Mouse (Mus musculus): ENCODE measurements around the gene Secisbp2l. TPM values are rescaled to one million over a fixed set of nuclear protein-coding genes. Genes with fewer than 3 reads are reported as not detected.
A peak's percentile ranks its signal among the peaks of the same experiment; 100 is the strongest.

Secisbp2l gene
- polyA plus RNA-seq, 1 experiment = 12.3 TPM

DNA sequence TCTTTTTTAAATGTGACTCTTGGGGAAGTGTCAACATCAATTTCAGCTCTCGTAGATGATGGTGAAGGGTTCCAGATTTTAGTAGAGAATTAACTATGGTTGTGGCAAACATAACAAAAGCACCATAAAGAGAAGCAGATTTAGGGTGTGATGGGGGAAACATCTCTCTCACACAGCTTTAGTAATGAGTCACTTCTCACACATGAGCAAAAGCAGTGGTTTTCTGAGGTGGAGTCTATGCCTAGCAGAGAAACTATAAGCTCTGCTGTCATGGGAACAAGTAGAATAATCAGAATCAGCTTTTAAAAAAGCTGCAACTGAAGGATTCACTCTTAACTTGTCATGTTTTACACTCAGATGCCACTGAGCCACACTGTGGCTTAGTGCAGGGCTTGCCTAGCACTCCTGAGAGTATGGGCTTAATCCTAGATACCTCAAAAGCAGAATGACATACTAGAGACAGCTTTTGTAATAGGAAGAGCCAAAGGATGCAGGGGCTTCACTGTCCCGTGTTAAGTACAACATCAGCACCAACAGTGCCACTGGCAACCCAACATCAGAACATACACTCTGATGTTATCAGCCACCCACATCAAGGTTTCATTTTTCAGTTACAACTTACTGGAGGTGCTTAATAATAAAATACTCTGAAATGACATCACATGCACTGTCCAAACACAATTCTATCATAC lies 47.2 kb downstream of the Secisbp2l start:
- Histone ChIP-seq H3K27ac (ENCODE audit: insufficient read depth, low read depth, low read length) (no peak overlapping the region), H3K27me3 (ENCODE audit: control insufficient read depth, insufficient read depth, low read length) (no peaks in the 10 kb centered on the region), H3K4me1 (ENCODE audit: control insufficient read depth, insufficient read depth, insufficient read length, low read length) (no peaks in the 10 kb centered on the region), H3K36me3 (ENCODE audit: control insufficient read depth, insufficient read depth, low read length) (peaks cover 15% of the 10 kb centered on the region), H3K4me3 (ENCODE audit: low read depth, low read length) (no peak overlapping the region)
- 67% methylated on average over 2 of the region's 2 CpGs for WGBS
- TF ChIP-seq CTCF (IDR thresholded peaks at IDR 0.05; ENCODE audit: extremely low read depth, insufficient read length, insufficient replicate concordance, low read depth, low read length) (no peak), POLR2A (IDR thresholded peaks at IDR 0.05; ENCODE audit: low read depth, low read length) (no peak)

DNA sequence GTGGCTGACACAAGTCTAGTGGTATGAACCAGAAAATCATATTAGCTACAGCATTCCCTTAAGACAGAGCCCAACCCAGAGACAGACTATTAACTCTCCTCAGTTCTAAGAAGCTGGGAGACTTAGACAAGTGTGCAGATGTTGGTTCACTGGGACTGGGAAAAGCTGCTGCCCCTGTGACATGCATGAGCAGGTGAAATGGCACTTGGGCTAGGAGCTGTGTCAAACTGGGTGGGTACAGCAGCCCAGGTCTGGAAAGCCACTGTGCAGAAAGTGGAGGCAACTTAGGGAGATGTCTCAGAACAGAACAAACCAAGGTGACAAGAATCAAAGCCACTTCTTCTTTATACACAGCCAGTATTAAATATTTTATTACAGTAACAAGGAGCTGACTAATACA lies 47.9 kb downstream of the Secisbp2l start:
- 0 out of 2 replicates have a peak overlapping the region, but pooled peaks have one; percentile 15 for H3K27ac ChIP-seq (ENCODE audit: insufficient read depth, low read depth, low read length)
- no peak for TF ChIP-seq CTCF (IDR thresholded peaks at IDR 0.05; ENCODE audit: extremely low read depth, insufficient read length, insufficient replicate concordance, low read depth, low read length)
- peaks cover 9% of the 10 kb centered on the region for H3K36me3 ChIP-seq (ENCODE audit: control insufficient read depth, insufficient read depth, low read length)
- H3K27me3 ChIP-seq (ENCODE audit: control insufficient read depth, insufficient read depth, low read length) = no peaks in the 10 kb centered on the region
- H3K4me3 ChIP-seq (ENCODE audit: low read depth, low read length) = no peak overlapping the region
- no peaks in the 10 kb centered on the region for H3K4me1 ChIP-seq (ENCODE audit: control insufficient read depth, insufficient read depth, insufficient read length, low read length)

DNA sequence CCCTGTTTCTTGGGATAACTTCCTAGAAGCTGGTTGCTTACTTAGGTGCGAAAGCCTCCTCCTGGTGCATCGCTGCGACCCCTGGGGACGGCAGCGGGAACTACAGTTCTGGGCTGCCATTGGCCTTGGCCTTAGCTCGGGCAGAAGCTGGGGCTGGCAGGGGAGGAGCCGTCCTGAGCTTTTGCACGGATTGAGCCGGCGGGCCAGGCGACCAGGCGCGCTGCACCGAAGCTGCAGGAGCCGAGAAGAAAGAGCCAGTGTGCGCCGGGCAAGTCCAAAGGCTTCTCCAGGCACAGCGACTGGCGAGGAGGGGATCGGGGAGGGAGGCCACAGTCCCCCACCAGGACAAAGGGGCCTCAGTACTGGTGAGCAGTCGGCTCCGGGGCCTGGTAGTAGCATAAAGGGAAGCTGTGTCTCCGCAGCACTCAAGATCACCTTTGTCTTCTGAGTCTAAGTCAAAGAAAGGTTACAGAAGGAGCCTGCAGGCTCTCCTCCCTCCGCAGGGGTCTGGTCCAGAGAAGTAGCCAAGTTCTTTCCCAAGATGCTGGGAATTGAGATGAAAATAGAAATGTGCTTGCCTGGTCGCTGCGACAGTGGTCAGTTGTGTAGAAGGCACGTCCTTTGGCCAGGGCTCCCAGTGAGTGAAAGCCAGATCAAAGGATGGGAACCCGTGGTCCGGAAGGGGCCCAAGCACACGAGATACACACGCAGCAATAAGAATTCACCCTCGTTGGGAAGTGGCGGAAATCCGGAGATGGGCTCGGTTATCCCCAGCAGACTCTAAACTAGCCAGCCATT lies 50.7 kb downstream of the Secisbp2l start:
- H3K27ac ChIP-seq (ENCODE audit: insufficient read depth, low read depth, low read length) = no peak overlapping the region

DNA sequence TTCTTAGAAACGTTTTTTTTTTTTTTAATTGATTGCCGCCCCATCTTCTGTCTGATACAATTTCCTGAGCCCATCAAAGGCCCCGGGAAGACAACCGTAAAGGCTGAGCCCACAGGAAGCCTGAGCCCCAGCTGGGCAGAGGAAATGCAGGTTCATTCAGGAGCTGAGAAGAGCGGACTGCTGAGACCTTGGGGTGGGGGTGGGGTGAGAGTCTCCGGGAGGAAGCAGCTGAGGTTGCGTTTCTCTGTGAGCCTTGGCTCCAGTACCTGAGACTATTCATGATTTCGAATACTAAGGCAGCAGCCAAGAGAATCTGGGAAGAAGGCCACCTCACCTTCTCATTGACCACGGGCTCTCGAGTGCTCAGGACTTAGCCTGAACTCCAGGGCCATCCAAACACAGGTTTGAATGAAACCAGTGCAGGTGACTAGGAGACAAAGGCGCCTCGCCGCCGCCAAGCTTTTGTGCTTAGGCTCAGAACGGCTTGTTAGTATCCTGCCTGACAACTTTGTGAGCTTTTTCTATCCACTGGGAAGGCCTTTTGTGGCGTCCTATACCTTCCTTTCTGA lies 58.0 kb downstream of the Secisbp2l start:
- 9% methylated on average over 16 of the region's 16 CpGs for WGBS
- H3K4me3 ChIP-seq (ENCODE audit: low read depth, low read length) = peak overlapping the region; percentile 5; the same call in 1 of the 2 replicates

More for the DNA sequence above, 50.7 kb downstream of the Secisbp2l start:
- Histone ChIP-seq H3K27me3 (ENCODE audit: control insufficient read depth, insufficient read depth, low read length) (no peaks in the 10 kb centered on the region), H3K36me3 (ENCODE audit: control insufficient read depth, insufficient read depth, low read length) (no peaks in the 10 kb centered on the region), H3K4me1 (ENCODE audit: control insufficient read depth, insufficient read depth, insufficient read length, low read length) (no peaks in the 10 kb centered on the region), H3K4me3 (ENCODE audit: low read depth, low read length) (peak overlapping the region; percentile 43)
- TF ChIP-seq POLR2A (IDR thresholded peaks at IDR 0.05; ENCODE audit: low read depth, low read length) (no peak), CTCF (IDR thresholded peaks at IDR 0.05; ENCODE audit: extremely low read depth, insufficient read length, insufficient replicate concordance, low read depth, low read length) (peak; percentile 89)
- 20% methylated on average over 35 of the region's 35 CpGs for WGBS

DNA sequence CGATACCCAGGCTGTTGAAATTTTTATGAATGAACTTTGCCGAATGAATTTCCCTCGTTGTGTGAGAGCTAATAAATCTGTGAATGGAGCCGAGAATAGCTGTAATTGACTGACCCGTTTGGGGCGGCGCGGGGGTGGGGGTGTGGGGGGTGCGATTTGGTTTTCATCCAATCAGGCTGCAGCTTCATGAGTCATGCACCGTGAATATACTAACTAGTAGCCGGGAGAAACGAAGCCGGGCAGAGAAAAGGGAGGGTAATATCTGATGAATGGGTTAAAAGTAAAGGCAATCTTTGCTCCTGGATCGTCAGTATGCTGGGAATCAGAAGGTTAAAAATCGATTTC lies 58.6 kb downstream of the Secisbp2l start, which contains the start of gene Shc4:
Gene Shc4 (minus strand): TSS at position 63 of the 345 bp plus-strand sequence.
- Histone ChIP-seq H3K36me3 (ENCODE audit: control insufficient read depth, insufficient read depth, low read length) (no peaks in the 10 kb centered on the region), H3K27ac (ENCODE audit: insufficient read depth, low read depth, low read length) (no peak within 1 kb of the TSS), H3K4me1 (ENCODE audit: control insufficient read depth, insufficient read depth, insufficient read length, low read length) (peaks cover 10% of the 10 kb centered on the region), H3K27me3 (ENCODE audit: control insufficient read depth, insufficient read depth, low read length) (peaks cover 20% of the 10 kb centered on the region), H3K4me3 (ENCODE audit: low read depth, low read length) (peak within 1 kb of the TSS; percentile 51)
- TF ChIP-seq POLR2A (IDR thresholded peaks at IDR 0.05; ENCODE audit: low read depth, low read length) = no peak
- no peak for TF ChIP-seq CTCF (IDR thresholded peaks at IDR 0.05; ENCODE audit: extremely low read depth, insufficient read length, insufficient replicate concordance, low read depth, low read length)
- WGBS = under 1% methylated on average over 15 of the region's 15 CpGs

More for the DNA sequence above, 58.0 kb downstream of the Secisbp2l start:
- no peak for TF ChIP-seq CTCF (IDR thresholded peaks at IDR 0.05; ENCODE audit: extremely low read depth, insufficient read length, insufficient replicate concordance, low read depth, low read length)
- TF ChIP-seq POLR2A (IDR thresholded peaks at IDR 0.05; ENCODE audit: low read depth, low read length) = no peak
- no peak overlapping the region for H3K27ac ChIP-seq (ENCODE audit: insufficient read depth, low read depth, low read length)
- peaks cover 10% of the 10 kb centered on the region for H3K4me1 ChIP-seq (ENCODE audit: control insufficient read depth, insufficient read depth, insufficient read length, low read length)
- H3K27me3 ChIP-seq (ENCODE audit: control insufficient read depth, insufficient read depth, low read length) = peaks cover 20% of the 10 kb centered on the region
- H3K36me3 ChIP-seq (ENCODE audit: control insufficient read depth, insufficient read depth, low read length) = no peaks in the 10 kb centered on the region

- H3K4me3 ChIP-seq (ENCODE audit: low read depth, low read length) = peak overlapping the region; percentile 51
- peaks cover 20% of the 10 kb centered on the region for H3K27me3 ChIP-seq (ENCODE audit: control insufficient read depth, insufficient read depth, low read length)
- TF ChIP-seq POLR2A (IDR thresholded peaks at IDR 0.05; ENCODE audit: low read depth, low read length) = no peak
- 0 out of 2 replicates have a peak, but pooled peaks have one; percentile 4 for TF ChIP-seq CTCF (IDR thresholded peaks at IDR 0.05; ENCODE audit: extremely low read depth, insufficient read length, insufficient replicate concordance, low read depth, low read length)
- H3K27ac ChIP-seq (ENCODE audit: insufficient read depth, low read depth, low read length) = no peak overlapping the region
- under 1% methylated on average over 34 of the region's 34 CpGs for WGBS
- no peaks in the 10 kb centered on the region for H3K36me3 ChIP-seq (ENCODE audit: control insufficient read depth, insufficient read depth, low read length)
- peaks cover 10% of the 10 kb centered on the region for H3K4me1 ChIP-seq (ENCODE audit: control insufficient read depth, insufficient read depth, insufficient read length, low read length)
Observed at GRCm38 (mm10) chr2:125723408-125724085, 59.1 kb downstream of the Secisbp2l start.

All from small intestine, adult 2 months (tissue).